Comparison of ENCODE assay signal across 21 mouse cellular contexts in the genomic region with DNA sequence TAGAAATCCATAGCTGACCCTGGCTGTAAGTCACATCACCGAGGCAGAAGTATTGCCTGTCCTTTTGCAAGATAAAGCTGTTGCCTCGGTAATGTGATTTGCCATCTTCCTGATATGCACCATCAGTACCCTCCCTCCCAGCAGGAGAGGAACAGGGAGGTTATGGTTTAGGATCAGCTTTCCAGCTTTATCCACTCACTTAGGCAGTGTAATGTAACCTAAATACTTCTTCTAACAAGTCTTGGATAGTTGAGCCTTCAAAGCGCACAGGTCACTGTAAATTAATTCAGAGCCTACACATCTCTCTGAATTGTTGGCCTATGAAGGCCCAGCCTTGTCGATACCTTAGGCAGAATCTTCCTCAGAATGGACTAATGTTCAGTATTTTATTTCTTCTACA.
DNase-seq lines count a peak whose midpoint lies in the region; ATAC-seq lines count a peak whose summit lies in the region.
"Had no signal": no experiment of that assay in that cellular context is flagged by ENCODE, and none has a peak within 500 bp of the region (broad histone marks: within the 10 kb centered on the region; RNA-seq: fewer than 3 reads in every experiment).

No protein-coding gene starts in this region.

- no peak overlapping the region for H3K9ac ChIP-seq in kidney, embryonic 14.5 days (ENCODE audit: low read depth, low read length)
- H3K9ac ChIP-seq in kidney, embryonic 16.5 days (replicated peaks; ENCODE audit: low read length), result no peak overlapping the region
- H3K9ac ChIP-seq: embryonic facial prominence, embryonic 13.5 days; embryonic facial prominence, embryonic 15.5 days; forebrain, embryonic 12.5 days had no signal

- no peaks in the 10 kb centered on the region for H3K36me3 ChIP-seq in kidney, embryonic 14.5 days (ENCODE audit: control insufficient read depth, insufficient read depth, low read length)
- H3K36me3 ChIP-seq in kidney, embryonic 16.5 days (ENCODE audit: insufficient read depth, low read length), result no peaks in the 10 kb centered on the region
- H3K36me3 ChIP-seq: embryonic facial prominence, embryonic 13.5 days; embryonic facial prominence, embryonic 15.5 days; forebrain, embryonic 10.5 days; forebrain, embryonic 12.5 days had no signal

- DNase-seq in kidney, postnatal 4 days, result no peak
- no peak for DNase-seq in kidney, adult 18-20 months
- DNase-seq: adrenal gland, adult 2 months; adrenal gland, postnatal 10 days; adrenal gland, postnatal 25 days; cerebellum, adult 11 months; cerebellum, adult 18-20 months; cerebellum, adult 8-10 months; cerebellum, adult 9-11 months; cerebellum, postnatal 14 days; cerebellum, postnatal 36 days; embryo, embryonic 11 days had no signal

- H3K27me3 ChIP-seq in kidney, embryonic 14.5 days (ENCODE audit: control insufficient read depth, insufficient read depth, low read length), result no peaks in the 10 kb centered on the region
- H3K27me3 ChIP-seq in kidney, embryonic 16.5 days (ENCODE audit: insufficient read depth, low read length), result no peaks in the 10 kb centered on the region
- H3K27me3 ChIP-seq: embryonic facial prominence, embryonic 13.5 days; embryonic facial prominence, embryonic 15.5 days; forebrain, embryonic 12.5 days had no signal

- 43% methylated on average over 4 of the region's 4 CpGs for WGBS in kidney, embryonic 14.5 days
- 40% methylated on average over 4 of the region's 4 CpGs for WGBS in kidney, embryonic 16.5 days

- no peaks in the 10 kb centered on the region for H3K4me1 ChIP-seq in kidney, embryonic 14.5 days (ENCODE audit: control insufficient read depth, insufficient read depth, low read length)
- 0 out of 2 replicates have a peak, but pooled peaks cover 9% of the 10 kb centered on the region for H3K4me1 ChIP-seq in kidney, embryonic 16.5 days (ENCODE audit: insufficient read depth, low read length)
- H3K4me1 ChIP-seq: embryonic facial prominence, embryonic 13.5 days; embryonic facial prominence, embryonic 15.5 days; forebrain, embryonic 10.5 days; forebrain, embryonic 12.5 days had no signal

- no peak overlapping the region for H3K27ac ChIP-seq in kidney, embryonic 14.5 days (ENCODE audit: low read depth, low read length)
- H3K27ac ChIP-seq in kidney, embryonic 16.5 days (ENCODE audit: low read length), result no peak overlapping the region
- H3K27ac ChIP-seq: embryonic facial prominence, embryonic 13.5 days; embryonic facial prominence, embryonic 15.5 days; forebrain, embryonic 10.5 days; forebrain, embryonic 12.5 days had no signal

- no peak overlapping the region for H3K4me3 ChIP-seq in kidney, embryonic 14.5 days (ENCODE audit: low read length)
- no peak overlapping the region for H3K4me3 ChIP-seq in kidney, embryonic 16.5 days (ENCODE audit: low read length)
- H3K4me3 ChIP-seq: embryonic facial prominence, embryonic 13.5 days; embryonic facial prominence, embryonic 15.5 days; erythroblast, embryonic 14.5 days; forebrain, embryonic 10.5 days; forebrain, embryonic 12.5 days had no signal

- no peak overlapping the region for H3K4me2 ChIP-seq in kidney, embryonic 14.5 days (replicated peaks; ENCODE audit: low read depth, low read length)
- H3K4me2 ChIP-seq in kidney, embryonic 16.5 days (replicated peaks; ENCODE audit: low read depth, low read length), result no peak overlapping the region
- H3K4me2 ChIP-seq: embryonic facial prominence, embryonic 13.5 days; embryonic facial prominence, embryonic 15.5 days; forebrain, embryonic 12.5 days had no signal

- H3K9me3 ChIP-seq in kidney, embryonic 14.5 days (ENCODE audit: control insufficient read depth, low read length), result no peaks in the 10 kb centered on the region
- H3K9me3 ChIP-seq in kidney, embryonic 16.5 days (ENCODE audit: low read length), result no peaks in the 10 kb centered on the region
- H3K9me3 ChIP-seq: embryonic facial prominence, embryonic 13.5 days; embryonic facial prominence, embryonic 15.5 days; forebrain, embryonic 10.5 days; forebrain, embryonic 12.5 days had no signal

- ATAC-seq in kidney, embryonic 14.5 days (ENCODE audit: low FRiP score, low TSS enrichment), result peak; percentile 90
- ATAC-seq in kidney, embryonic 16.5 days (ENCODE audit: low FRiP score, low TSS enrichment), result peak; percentile 91
- ATAC-seq: forebrain, embryonic 14.5 days; forebrain, embryonic 16.5 days had no signal
